Mouse (Mus musculus) mammary gland, adult 2 months (tissue): ENCODE data around the gene Dlg4. TPM values are rescaled to one million over a fixed set of nuclear protein-coding genes. Genes with fewer than 3 reads are reported as not detected.

Experiments used
- polyA plus RNA-seq: library from polyadenylated mRNA; depleted of rRNA; stranded (reverse); fragments of >200 nt; gene quantifications from 2 replicates; pipeline ENCODE4 v1.2.3, GENCODE M21; 2012; ENCODE audit warnings: low replicate concordance; rRNA removed

Gene Dlg4
- polyA plus RNA-seq: 22.3 and 22.8 TPM in 2 replicates

DNA sequence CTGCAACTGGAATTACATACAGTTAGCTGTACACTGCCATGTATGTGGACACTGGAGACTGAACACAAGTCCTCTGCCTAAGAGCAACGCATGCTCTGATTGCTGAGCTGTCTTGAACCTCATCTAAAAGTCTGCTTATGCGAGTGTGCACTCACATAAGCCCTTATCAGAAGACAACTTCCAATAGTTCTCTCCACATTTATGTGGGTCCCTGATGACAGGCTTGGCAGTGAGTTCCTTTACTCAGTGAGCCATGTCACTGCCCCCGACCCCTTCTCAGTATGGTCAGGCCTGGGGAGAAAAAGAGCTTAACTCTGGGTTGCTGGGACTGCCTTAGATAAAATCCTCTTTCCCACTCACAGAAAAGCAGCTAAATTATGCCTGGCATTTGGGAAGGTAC is at the start of gene Dlg4:
TSS of gene Dlg4 (plus strand) at position 274 of the 400 bp plus-strand sequence.

DNA sequence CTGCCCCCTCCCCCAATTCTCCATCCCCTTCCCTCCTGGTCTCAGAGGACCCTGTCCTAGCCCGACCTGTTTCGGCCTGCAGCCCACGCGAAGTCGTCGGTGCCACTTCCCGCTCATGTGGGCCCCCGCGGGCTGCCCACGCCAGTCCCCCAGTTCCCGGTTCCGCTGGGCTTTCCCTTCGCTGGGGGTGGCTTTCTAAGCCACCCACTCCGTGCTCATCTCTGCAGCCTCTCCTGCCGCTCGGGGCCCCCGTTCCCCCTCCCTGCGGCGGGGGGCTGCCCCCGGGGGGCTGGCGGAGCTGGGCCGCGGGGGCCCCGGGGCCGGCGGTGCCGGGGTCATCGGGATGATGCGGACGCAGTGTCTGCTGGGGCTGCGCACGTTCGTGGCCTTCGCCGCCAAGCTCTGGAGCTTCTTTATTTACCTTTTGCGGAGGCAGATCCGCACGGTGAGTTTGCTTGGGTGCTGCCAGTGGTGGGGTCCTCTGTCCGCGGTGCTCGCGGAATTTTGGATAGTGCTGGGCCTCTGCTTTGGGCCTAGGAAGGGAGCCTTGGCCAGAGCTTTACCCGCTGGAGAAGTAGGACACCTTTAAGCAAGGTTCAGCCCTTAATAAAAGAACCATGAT is 35.5 kb upstream of the Dlg4 start, which contains the start of gene Ctdnep1:
TSS of gene Ctdnep1 (plus strand) at position 16 of the 622 bp plus-strand sequence.

DNA sequence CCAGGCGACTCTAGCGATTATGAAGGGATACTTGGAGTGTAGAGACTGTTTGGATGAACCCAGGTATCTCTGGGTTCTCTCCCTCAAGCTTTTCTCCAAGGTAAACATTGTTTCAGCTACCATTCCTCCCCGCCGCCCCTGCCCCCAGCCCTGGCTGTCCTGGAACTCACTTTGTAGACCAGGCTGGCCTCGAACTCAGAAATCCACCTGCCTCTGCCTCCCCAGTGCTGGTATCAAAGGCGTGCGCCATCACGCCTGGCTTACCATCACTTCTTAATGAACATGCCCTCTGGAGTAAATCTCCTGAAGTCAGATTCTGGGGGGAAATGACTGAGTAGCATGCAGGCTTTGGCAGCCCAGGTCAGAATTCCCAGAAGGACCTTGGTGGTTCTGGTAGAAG is 34.5 kb upstream of the Dlg4 start, which contains the start of gene Elp5:
TSS of gene Elp5 (minus strand) at position 293 of the 400 bp plus-strand sequence.

DNA sequence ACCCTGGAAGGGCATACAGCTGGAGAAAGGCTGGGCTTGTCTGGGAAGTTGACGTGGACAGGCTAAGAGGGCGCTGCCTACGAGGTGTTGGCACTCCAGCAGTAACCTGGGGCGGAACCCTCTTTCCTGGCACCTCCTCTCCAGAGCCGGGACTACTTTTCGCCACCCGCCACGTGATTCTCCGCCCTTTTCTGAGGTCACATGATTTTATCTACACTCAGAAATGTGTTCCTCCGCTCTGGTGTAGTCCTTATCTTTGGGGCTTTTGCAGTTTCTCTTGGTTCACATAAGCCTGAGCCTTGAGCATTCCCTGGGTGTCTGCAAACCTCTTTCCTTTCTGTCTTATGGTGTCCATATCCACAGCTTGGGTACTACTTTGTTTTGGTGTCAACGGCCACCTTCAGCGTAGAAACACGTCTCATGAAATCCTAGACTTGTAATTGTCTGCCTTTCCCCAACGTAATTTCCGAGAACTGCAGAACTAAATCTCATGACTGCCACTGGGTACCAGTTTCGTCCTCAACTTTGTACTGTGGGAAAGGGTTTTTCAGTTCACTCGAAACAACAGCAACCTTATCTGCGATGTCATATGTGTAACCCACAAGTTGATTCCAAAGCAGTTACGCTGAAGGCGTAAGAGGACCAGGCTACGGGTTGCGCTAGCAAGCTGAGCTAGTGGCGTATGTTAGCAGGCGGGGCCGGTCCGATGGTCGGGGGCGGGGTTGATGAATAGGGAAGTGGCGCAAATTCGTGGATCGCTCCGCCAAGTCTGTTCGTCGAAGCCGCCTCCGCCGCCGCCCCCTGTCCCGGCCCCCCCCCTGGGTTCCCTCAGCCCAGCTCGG is 25.7 kb upstream of the Dlg4 start, which contains the start of gene Gabarap:
TSS of gene Gabarap (plus strand) at position 294 of the 842 bp plus-strand sequence.

DNA sequence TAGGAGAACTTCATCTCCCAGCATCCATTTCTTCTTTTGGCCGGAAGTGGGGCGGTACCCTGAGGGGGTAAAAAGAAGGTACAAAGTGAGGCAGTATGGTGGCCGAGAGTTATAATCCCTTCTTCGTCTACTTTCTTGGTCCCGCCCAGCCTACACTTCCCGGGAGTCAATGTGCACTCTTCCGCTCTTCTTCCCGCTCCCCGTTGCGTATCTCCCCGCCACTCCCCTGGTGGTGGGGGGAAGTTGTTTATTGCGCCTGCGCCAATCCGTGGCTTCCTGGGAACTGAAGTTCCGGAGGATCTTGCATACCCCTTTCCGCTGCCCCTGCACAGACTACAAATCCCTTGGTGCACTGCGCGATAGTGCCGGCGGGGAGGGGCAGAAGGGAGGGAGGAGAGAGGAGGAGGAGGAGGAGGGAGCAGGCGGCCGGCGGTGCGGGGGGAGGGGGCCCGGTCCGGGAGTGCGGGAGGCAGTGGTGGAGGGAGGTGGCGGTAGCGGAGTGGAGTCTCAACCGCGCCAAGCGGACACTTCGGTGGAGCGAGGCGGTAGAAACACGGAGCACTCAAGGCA is 21.3 kb upstream of the Dlg4 start, which contains the start of gene Phf23:
TSS of gene Phf23 (plus strand) at position 387 of the 570 bp plus-strand sequence.

DNA sequence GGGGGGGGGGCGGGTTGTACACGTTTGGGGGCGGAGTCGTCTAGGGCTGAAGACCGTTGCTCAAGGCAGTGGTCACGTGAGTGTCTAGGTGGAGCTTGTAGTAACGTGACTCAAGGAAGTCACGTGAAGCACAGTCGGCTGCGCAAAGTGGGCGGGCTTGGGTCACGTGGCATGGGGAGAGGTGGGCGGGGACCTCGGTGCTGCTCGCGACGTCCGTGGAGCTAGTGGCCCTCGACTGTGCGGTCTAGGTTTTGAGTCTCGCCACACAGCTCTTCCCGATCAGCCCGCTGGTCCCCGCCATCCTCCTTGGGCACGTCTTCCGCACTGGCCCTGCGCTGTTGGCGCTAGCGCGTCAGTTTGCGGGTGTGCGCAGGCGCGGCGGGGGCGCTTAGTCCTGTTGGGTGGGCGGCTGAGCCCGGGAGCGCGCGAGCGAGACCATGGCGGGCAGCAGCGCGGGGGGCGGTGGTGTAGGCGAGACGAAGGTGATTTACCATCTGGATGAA is 16.3 kb upstream of the Dlg4 start, which contains the start of gene Dvl2:
TSS of gene Dvl2 (plus strand) at position 200 of the 503 bp plus-strand sequence.

DNA sequence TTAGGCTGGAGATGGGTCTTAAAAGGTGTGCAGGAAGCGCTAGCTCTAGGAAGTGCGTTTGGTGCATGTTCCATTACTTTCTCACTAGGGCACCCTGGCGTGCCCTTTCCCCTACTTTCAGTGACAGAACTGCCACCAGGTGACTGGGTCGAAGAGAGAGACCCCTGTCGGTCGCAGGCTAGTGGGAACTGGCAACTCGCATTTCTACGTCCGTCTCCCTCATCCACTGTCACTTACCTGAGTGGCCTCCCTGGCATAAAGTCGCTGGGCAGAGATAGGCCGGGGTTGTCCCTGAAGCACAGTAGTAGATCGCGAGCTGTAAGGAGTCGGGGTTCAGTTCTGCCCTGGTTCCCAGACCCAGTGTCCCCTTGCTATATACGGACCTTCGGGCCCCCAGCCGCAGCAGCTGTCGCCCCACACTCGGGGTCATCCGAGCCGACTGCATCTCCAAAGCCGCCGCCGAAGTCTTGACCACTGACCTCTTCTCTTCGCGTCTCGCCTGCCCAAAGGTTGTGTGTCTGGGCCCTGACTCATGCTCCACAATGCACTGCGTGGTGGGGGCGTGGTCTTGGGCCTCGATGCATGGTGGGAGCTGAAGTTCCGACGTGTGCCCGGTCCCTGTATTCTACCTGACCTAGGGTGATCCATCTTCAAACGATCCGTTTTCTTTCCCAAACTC is 1.7 kb upstream of the Dlg4 start, which contains the start of gene Acadvl:
TSS of gene Acadvl (minus strand) at position 532 of the 679 bp plus-strand sequence.

DNA sequence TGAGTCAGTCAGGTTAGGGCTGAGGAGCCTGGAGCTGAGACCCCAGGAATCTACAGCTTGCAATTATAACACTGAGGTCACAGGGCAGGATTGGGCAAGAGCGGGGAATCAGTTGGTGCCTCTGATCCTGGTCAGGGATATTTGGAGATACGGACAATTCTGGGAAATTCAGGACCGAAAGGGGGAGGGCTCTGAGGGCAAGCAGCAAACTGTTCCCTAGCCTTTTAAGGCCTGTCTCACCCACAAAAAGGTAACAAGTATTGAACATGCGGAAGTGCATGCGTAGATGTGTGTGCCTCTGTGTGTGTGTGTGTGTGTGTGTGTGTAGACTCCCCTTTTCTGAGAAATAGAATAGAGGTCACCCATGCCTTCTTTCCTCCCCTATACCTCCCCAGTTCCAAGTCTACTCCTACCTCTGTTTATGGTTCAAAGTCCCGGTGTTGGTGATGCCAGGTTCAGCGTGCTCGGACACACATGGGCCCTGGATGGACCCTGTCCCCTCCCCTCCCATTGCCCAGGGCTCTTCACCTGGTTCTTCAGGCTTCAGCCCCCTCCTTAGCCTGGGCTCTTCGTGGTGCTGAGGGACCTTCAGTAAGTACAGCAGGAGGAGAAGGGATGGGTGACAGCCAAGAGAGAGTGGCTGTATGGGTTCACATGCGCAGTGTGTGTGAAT is 37.3 kb downstream of the Dlg4 start, which contains the start of gene Asgr1:
TSS of gene Asgr1 (plus strand) at position 188 of the 673 bp plus-strand sequence.

DNA sequence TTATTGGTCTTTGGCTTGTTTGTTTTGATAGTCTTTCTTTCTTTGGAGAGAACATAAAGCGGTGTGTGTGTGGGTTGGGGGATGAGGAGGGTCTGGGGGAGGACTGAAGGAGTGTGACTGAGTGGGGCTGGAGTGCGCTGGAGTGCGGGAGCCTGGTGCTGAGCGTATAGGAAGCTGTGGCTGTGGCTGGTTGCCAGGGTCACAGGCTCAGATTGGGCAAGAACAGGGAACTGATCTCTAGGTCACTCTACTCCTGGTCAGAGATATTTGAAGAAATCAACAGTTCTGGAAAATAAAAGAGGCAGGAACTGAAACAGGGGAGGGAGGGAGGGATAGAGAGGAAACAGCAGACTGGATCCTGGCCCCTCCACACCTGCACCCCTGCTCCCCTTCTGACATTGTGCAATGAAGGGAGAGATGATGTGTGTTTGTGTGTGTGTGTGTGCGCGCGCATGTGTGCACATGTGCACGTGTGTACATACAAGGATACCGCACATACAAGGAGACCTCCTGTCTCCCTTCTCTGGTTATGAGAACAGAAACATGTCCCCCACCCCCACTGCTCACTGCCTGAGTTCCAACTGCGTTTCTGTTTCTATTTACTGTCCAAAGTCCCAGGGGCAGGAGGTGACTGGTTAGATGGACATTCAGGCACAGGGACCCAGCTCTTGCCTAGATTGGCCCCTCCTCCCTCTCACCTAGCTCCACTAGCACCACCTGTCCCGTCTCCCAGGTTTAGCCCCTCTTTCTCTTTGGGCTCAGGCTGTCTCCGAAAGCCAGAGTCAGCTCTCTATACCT is 75.4 kb downstream of the Dlg4 start, which contains the start of gene Asgr2:
TSS of gene Asgr2 (plus strand) at position 659 of the 798 bp plus-strand sequence.

Other genes starting within 250 kb of the Dlg4 start
- gene Chrnb1, start 221.0 kb upstream of the Dlg4 start, polyA plus RNA-seq: 14.0 and 38.5 TPM in 2 replicates
- gene Fgf11, start 215.1 kb upstream of the Dlg4 start, polyA plus RNA-seq: 11.4 and 13.5 TPM in 2 replicates
- gene Tmem102, start 211.3 kb upstream of the Dlg4 start, polyA plus RNA-seq: 4.5 and 10.8 TPM in 2 replicates
- not detected in 2 replicates for gene Gm39566, start 201.6 kb upstream of the Dlg4 start, polyA plus RNA-seq
- not detected in 2 replicates for gene Spem2, start 198.5 kb upstream of the Dlg4 start, polyA plus RNA-seq
- 0.19 and 0.35 TPM in 2 replicates for gene Spem1, start 194.8 kb upstream of the Dlg4 start, polyA plus RNA-seq
- 23.5 and 39.4 TPM in 2 replicates for gene Nlgn2, start 179.2 kb upstream of the Dlg4 start, polyA plus RNA-seq
- 180 and 280 TPM in 2 replicates for gene Tmem256, start 178.4 kb upstream of the Dlg4 start, polyA plus RNA-seq
- gene Plscr3, start 170.6 kb upstream of the Dlg4 start, polyA plus RNA-seq: 125 and 161 TPM in 2 replicates
- 11.8 and 14.1 TPM in 2 replicates for gene Tnk1, start 158.2 kb upstream of the Dlg4 start, polyA plus RNA-seq
- gene Tmem95, start 138.9 kb upstream of the Dlg4 start, polyA plus RNA-seq: not detected in 2 replicates
- 11.8 and 13.5 TPM in 2 replicates for gene Kctd11, start 135.5 kb upstream of the Dlg4 start, polyA plus RNA-seq
- gene Acap1, start 121.4 kb upstream of the Dlg4 start, polyA plus RNA-seq: 40.3 and 80.4 TPM in 2 replicates
- 0.80 and 1.1 TPM in 2 replicates for gene 2810408A11Rik, start 116.0 kb upstream of the Dlg4 start, polyA plus RNA-seq
- gene Neurl4, start 115.9 kb upstream of the Dlg4 start, polyA plus RNA-seq: 44.0 and 45.9 TPM in 2 replicates
- gene Gps2, start 103.1 kb upstream of the Dlg4 start, polyA plus RNA-seq: 130 and 139 TPM in 2 replicates
- gene Eif5a, start 95.0 kb upstream of the Dlg4 start, polyA plus RNA-seq: 301 and 469 TPM in 2 replicates
- gene Ybx2, start 81.1 kb upstream of the Dlg4 start, polyA plus RNA-seq: 24.9 and 28.8 TPM in 2 replicates
- gene Slc2a4, start 68.8 kb upstream of the Dlg4 start, polyA plus RNA-seq: 238 and 400 TPM in 2 replicates
- gene Cldn7, start 52.2 kb upstream of the Dlg4 start, polyA plus RNA-seq: 18.2 and 18.6 TPM in 2 replicates
- gene Ctdnep1, start 35.8 kb upstream of the Dlg4 start, polyA plus RNA-seq: 110 and 163 TPM in 2 replicates
- 55.0 and 105 TPM in 2 replicates for gene Elp5, start 34.4 kb upstream of the Dlg4 start, polyA plus RNA-seq
- 358 and 921 TPM in 2 replicates for gene Gabarap, start 25.8 kb upstream of the Dlg4 start, polyA plus RNA-seq
- 21.3 and 23.1 TPM in 2 replicates for gene Phf23, start 21.2 kb upstream of the Dlg4 start, polyA plus RNA-seq
- gene Dvl2, start 16.3 kb upstream of the Dlg4 start, polyA plus RNA-seq: 15.5 and 26.3 TPM in 2 replicates
- 171 and 264 TPM in 2 replicates for gene Acadvl, start 1.5 kb upstream of the Dlg4 start, polyA plus RNA-seq
- 2.4 TPM in 1 of 2 replicates, not detected in the other for gene Asgr1, start 37.1 kb downstream of the Dlg4 start, polyA plus RNA-seq
- gene Asgr2, start 75.7 kb downstream of the Dlg4 start, polyA plus RNA-seq: 3.7 and 5.9 TPM in 2 replicates
- gene Mgl2, start 113.4 kb downstream of the Dlg4 start, polyA plus RNA-seq: 23.2 and 54.4 TPM in 2 replicates
- gene Clec10a, start 139.3 kb downstream of the Dlg4 start, polyA plus RNA-seq: 41.2 and 77.8 TPM in 2 replicates
- 4.8 and 9.0 TPM in 2 replicates for gene Slc16a11, start 195.8 kb downstream of the Dlg4 start, polyA plus RNA-seq
- gene Slc16a13, start 204.1 kb downstream of the Dlg4 start, polyA plus RNA-seq: 4.6 and 5.2 TPM in 2 replicates
- gene Bcl6b, start 212.9 kb downstream of the Dlg4 start, polyA plus RNA-seq: 11.9 TPM in 2 replicates
- 64.0 and 79.8 TPM in 2 replicates for gene 0610010K14Rik, start 221.0 kb downstream of the Dlg4 start, polyA plus RNA-seq
- 7.3 and 8.3 TPM in 2 replicates for gene Gm21988, start 222.9 kb downstream of the Dlg4 start, polyA plus RNA-seq
- gene Rnasek, start 222.9 kb downstream of the Dlg4 start, polyA plus RNA-seq: 228 and 250 TPM in 2 replicates
- gene Alox12, start 238.4 kb downstream of the Dlg4 start, polyA plus RNA-seq: 2.9 and 5.0 TPM in 2 replicates